Mouse (Mus musculus) midbrain, embryonic 14.5 days (tissue): ENCODE results near the gene Taf3. TPM values are rescaled to one million over a fixed set of nuclear protein-coding genes. Genes with fewer than 3 reads are reported as not detected.

Experiments
- ATAC-seq: fragments of 200-750 bp; cut with Nextera tagmentation; 2 replicates; pipeline ENCODE4 v1.8.0; 2017; ENCODE audit warnings: moderate number of reproducible peaks, moderate library complexity; ENCODE audit not compliant: low FRiP score, low TSS enrichment
- DNase-seq: peaks from one replicate; pipeline ENCODE4 v3.0.0-alpha.2; 2015
- H3K27ac ChIP-seq: fragments of 300-500 bp; sonication (generic); replicated peaks from 2 replicates; pipeline ENCODE4 v1.5.1; 2014; ENCODE audit warnings: mild to moderate bottlenecking, low read depth, low read length, moderate library complexity
- H3K27me3 ChIP-seq: fragments of 300-500 bp; sonication (generic); 2 replicates; pipeline ENCODE4 v1.6.1; 2014; ENCODE audit warnings: low read length, control low read depth, mixed read lengths; ENCODE audit not compliant: control insufficient read depth, insufficient read depth
- H3K36me3 ChIP-seq: fragments of 300-500 bp; sonication (generic); 2 replicates; pipeline ENCODE4 v1.6.1; 2014; ENCODE audit warnings: low read length, control low read depth; ENCODE audit not compliant: control insufficient read depth, insufficient read depth
- H3K4me1 ChIP-seq: fragments of 300-500 bp; sonication (generic); 2 replicates; pipeline ENCODE4 v1.6.1; 2014; ENCODE audit warnings: mild to moderate bottlenecking, antibody characterized with exemption, low read length, control low read depth; ENCODE audit not compliant: control insufficient read depth, insufficient read depth
- H3K4me2 ChIP-seq: fragments of 300-500 bp; sonication (generic); 2 replicates; pipeline ENCODE4 v1.6.1; 2014; ENCODE audit warnings: mild to moderate bottlenecking, low read length, moderate library complexity
- H3K4me3 ChIP-seq: fragments of 300-500 bp; sonication (generic); replicated peaks from 2 replicates; pipeline ENCODE4 v1.5.1; 2014; ENCODE audit warnings: low read depth, low read length
- H3K9ac ChIP-seq: fragments of 300-500 bp; sonication (generic); replicated peaks from 2 replicates; pipeline ENCODE4 v1.6.1; 2014; ENCODE audit warnings: mild to moderate bottlenecking, low read length, moderate library complexity
- H3K9me3 ChIP-seq: fragments of 300-500 bp; sonication (generic); 2 replicates; pipeline ENCODE4 v1.6.1; 2016; ENCODE audit warnings: low read length, control low read depth, mixed read lengths; ENCODE audit not compliant: control insufficient read depth
- WGBS: fragments of 180-500 bp; shearing (Covaris S2); extraction: QIAGEN DNeasy Blood & Tissue Kit; methylation state at CpG from one replicate; pipeline ENCODE4 v1.1.7; 2014; 5-methylcytosine and 5-hydroxymethylcytosine counted together
- polyA plus RNA-seq: library from polyadenylated mRNA; unstranded; fragments of >200 nt; fragmentation: Nextera tagmentation; extraction: Ambion mirVana; gene quantifications from 2 replicates; pipeline ENCODE4 v1.2.1, GENCODE M21; 2014

Taf3 gene
- polyA plus RNA-seq, 1 experiment from 2014 or later: 16.4 TPM

DNA sequence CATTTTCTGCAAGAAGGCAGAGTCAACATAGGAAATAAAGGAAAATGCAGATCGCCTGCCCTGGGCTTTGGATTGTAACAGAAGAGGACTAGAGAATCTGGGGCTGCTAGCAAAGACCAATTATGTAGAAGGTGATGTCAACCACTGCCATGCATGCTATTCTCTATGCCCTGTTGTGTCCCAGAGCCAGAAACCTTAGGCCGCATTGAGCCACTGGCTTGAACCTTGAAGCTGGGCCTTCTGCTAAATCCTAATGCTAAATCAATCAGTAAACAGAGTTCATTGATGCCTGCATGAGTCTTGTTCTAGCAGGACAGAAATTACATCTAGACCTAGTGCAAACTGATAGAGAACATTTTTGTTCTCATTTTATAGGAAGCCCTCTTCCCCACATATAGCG, 162.4 kb downstream of the Taf3 start:
- peaks cover 4% of the 10 kb centered on the region; the same call in 1 of the 2 replicates for H3K4me1 ChIP-seq
- no peak for ATAC-seq
- H3K4me2 ChIP-seq: peak overlapping the region; percentile 65
- H3K4me3 ChIP-seq: peak overlapping the region; percentile 45
- 4% methylated on average over 3 of the region's 3 CpGs for WGBS
- peaks cover 77% of the 10 kb centered on the region for H3K27me3 ChIP-seq
- DNase-seq: peak; percentile 24
- H3K9ac ChIP-seq: peak overlapping the region; percentile 69
- H3K27ac ChIP-seq: peak overlapping the region; percentile 89
- H3K9me3 ChIP-seq: no peaks in the 10 kb centered on the region
- no peaks in the 10 kb centered on the region for H3K36me3 ChIP-seq

DNA sequence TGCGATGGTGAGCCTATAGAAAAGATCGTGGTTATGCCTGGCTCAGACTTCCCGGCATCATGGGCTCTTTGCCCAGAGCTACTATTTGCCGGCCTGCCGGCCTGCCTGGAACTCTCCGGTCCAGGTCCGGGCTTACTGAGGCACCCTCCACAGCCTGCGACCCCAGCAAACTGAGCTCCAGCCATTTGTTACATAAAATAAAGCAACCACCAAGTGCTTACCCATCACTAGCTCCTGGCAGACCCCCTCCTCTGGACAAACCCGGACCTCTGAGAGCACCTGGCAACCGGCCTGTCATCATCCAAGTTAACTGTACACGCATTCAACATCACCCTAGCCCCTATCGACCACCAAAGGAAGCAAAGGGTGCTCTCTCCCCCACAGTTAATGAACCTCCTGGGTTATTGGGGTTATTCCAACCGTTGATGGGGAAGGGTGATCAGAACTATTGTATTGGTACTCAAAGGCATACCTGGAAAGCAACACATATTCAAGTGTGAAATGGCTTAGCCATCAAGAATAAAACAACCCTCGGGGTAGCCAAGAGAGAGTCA, 163.1 kb downstream of the Taf3 start:
- Histone ChIP-seq H3K9ac (peak overlapping the region; percentile 69), H3K27me3 (peaks cover 77% of the 10 kb centered on the region), H3K9me3 (no peaks in the 10 kb centered on the region), H3K4me2 (peak overlapping the region; percentile 65), H3K4me3 (peak overlapping the region; percentile 45), H3K27ac (peak overlapping the region; percentile 89), H3K36me3 (no peaks in the 10 kb centered on the region), H3K4me1 (peaks cover 8% of the 10 kb centered on the region; the same call in 1 of the 2 replicates)
- WGBS: 3% methylated on average over 14 of the region's 14 CpGs
- DNase-seq (peak; percentile 50), ATAC-seq (no peak)

DNA sequence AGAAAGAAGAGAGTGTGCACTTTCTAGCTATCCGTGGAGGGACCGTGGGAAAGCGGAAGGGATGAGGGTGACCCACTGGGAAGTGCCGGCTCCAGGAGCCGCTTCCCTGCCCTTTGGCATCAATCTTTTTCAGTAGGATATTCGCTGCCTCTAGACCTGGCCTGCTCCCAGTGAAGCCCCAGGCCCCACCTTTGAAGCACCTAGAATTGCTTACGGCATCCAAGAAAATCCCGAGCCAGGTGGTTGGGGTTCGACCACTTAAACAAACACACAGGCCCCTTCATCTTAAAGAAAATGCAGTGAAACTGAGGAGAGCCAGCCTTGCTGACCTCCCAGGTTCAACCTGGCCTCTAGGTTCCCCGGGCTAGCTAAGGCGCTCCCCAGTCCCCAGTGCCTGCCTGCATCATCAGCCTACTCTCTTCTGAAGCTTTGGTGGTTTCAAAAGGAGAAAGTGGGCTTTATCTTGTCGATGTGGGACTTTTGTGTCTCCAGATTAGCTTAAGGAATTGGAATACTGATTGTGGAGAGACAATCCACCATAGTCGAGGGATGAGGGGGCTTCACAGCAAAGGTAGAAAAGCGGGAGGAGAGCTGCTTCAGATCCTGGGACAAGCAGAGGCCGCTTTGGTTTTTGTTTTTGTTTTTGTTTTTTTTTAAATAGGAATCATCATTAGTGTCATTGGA, 163.7 kb downstream of the Taf3 start:
- H3K9ac ChIP-seq: peak overlapping the region; percentile 69
- peaks cover 77% of the 10 kb centered on the region for H3K27me3 ChIP-seq
- WGBS: under 1% methylated on average over 15 of the region's 15 CpGs
- ATAC-seq (no peak), DNase-seq (peak; percentile 51)
- H3K36me3 ChIP-seq: no peaks in the 10 kb centered on the region
- H3K27ac ChIP-seq: peak overlapping the region; percentile 89
- peak overlapping the region; percentile 45 for H3K4me3 ChIP-seq
- H3K9me3 ChIP-seq: no peaks in the 10 kb centered on the region
- peak overlapping the region; percentile 65 for H3K4me2 ChIP-seq
- H3K4me1 ChIP-seq: peaks cover 8% of the 10 kb centered on the region; the same call in 1 of the 2 replicates

DNA sequence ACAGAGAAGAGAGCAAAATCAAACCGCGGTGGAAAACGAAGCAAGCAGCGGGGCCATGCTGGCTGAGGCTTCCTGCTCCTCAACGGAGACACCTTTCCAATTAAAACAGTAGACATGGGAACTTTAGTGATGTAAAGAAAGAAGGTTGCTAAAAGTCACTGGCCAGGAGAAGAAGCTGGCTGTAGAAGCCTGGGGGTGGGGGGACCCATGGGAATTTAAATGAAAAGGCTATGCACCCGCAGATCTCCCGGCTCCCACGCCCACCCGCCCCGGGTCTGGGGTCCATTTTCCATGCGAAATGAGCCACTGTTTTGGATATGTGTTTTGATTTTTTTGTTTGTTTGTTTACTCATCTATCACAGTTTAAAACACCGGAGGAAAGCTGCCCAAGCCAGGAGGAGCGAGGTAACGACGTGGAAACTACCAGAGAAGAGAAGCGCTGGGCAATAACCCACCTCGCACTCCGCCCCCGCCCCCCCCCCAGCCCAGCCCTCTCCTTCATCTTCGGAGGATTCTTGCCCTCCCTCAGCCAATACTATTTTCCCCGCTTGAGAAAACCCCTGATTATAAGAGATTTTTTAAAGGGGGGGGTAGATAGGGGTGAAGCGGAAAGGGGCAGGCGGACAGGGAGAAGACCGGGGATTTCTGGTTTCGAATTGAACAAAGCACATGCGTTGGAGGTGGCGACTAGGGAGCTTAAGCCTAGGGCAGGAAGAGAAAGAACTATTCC, 164.4 kb downstream of the Taf3 start:
- Histone ChIP-seq H3K36me3 (no peaks in the 10 kb centered on the region), H3K27ac (peak overlapping the region; percentile 89), H3K9me3 (no peaks in the 10 kb centered on the region), H3K9ac (peak overlapping the region; percentile 69), H3K27me3 (peaks cover 77% of the 10 kb centered on the region), H3K4me3 (peak overlapping the region; percentile 45), H3K4me2 (peak overlapping the region; percentile 65), H3K4me1 (peaks cover 8% of the 10 kb centered on the region; the same call in 1 of the 2 replicates)
- WGBS: 0% methylated on average over 27 of the region's 27 CpGs
- DNase-seq: no peak
- ATAC-seq: no peak

DNA sequence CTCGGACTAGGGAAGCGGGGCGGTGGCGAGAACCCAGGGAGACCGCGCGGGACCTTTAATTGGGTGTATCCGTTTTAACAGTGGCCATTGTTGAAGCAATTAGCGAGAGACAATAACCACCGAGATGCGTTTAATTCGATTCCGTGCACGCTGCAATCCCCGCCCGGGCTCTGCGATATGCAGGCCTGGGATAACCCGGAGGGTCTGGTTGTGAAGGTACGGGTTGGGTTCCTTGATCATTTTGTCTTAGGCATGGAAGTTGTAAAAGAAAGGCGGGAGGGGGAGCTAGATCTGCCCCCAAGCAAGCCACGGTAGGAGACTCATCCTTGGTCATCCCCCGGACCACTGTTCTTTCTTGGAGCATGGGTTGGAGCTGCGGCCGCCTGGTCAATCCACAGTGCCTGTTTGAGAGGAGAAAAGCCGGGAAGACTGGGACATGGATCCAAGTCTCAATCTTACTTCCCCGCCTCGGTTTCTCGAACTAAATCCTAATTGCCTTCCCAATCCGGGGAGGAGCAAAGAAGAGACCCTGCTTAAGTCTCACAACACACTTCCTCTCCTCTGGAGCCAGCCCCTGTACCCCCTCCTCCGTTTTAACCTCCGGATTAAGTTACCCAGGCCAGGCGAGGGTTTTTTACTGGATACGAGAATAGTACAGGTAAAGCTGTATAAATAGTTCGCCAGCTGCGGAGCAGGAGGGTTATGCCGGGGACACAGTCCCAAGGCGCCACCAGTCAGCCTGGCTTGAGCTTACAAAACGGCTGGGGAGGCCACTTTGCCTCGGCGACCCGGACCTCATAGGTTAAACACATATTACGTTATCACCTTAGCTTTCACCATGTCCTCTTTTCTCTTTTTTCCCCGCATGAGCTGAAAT, 165.2 kb downstream of the Taf3 start:
- no peaks in the 10 kb centered on the region for H3K9me3 ChIP-seq
- H3K9ac ChIP-seq: peak overlapping the region; percentile 69
- WGBS: under 1% methylated on average over 43 of the region's 43 CpGs
- H3K27me3 ChIP-seq: peaks cover 75% of the 10 kb centered on the region
- H3K4me1 ChIP-seq: peaks cover 8% of the 10 kb centered on the region; the same call in 1 of the 2 replicates
- peak overlapping the region; percentile 89 for H3K27ac ChIP-seq
- ATAC-seq (no peak), DNase-seq (peak; percentile 61)
- peak overlapping the region; percentile 65 for H3K4me2 ChIP-seq
- peak overlapping the region; percentile 45 for H3K4me3 ChIP-seq
- H3K36me3 ChIP-seq: no peaks in the 10 kb centered on the region

DNA sequence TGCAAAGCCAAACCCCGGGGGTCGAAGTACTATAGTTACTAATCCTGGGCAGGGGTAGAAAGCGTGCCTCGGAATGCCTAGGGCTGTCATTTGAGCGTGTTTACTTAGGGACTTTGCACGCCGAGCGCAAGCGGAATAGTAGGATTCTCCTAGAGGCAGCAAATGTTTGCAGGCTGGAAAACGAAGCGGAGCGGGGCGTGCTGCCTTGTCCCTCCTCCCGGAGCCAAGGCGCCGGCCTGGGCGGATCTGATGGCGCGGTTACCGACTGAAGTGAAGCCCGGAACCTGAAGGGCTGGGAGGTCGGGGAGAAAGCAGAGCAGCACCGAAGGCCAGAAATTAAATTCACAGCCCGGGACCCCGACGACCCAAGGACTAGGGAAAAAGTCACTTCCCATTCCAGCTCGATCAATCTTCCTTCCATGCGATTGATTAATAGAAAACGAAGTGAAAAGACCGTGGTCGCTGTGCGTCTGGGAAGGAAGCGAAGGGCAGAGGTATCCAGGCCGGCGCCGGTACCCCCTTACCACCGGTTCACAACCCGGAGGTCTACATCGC, 165.9 kb downstream of the Taf3 start:
- DNase-seq (peak; percentile 70), ATAC-seq (no peak)
- Histone ChIP-seq H3K9me3 (no peaks in the 10 kb centered on the region), H3K36me3 (no peaks in the 10 kb centered on the region), H3K4me1 (peaks cover 8% of the 10 kb centered on the region; the same call in 1 of the 2 replicates), H3K27me3 (peaks cover 75% of the 10 kb centered on the region), H3K4me2 (peak overlapping the region; percentile 65), H3K27ac (peak overlapping the region; percentile 89), H3K9ac (peak overlapping the region; percentile 69), H3K4me3 (peak overlapping the region; percentile 45)
- WGBS: under 1% methylated on average over 39 of the region's 39 CpGs

DNA sequence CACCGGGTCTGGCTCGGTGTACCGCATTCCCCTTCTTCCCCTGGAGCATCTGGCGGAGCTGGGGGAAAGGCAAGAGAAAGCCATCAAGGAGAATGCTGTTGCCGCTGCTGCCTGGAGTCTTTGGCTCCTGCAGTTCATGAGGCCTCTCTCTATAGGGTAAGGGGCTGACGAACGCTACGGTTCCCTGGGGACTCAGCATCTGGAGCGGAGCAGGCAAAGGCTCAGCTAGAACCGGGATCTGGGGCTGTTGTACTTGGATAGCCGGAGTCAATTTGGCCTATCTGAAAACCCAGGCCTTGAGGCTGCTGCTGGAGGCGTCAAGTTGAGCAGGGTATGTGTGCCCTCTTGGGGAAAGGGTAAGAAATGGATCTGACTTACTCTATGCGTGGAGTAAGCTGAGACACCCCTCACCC, 166.8 kb downstream of the Taf3 start:
- DNase-seq (peak; percentile 70), ATAC-seq (no peak)
- Histone ChIP-seq H3K9ac (peak overlapping the region; percentile 69), H3K36me3 (no peaks in the 10 kb centered on the region), H3K4me1 (peaks cover 8% of the 10 kb centered on the region; the same call in 1 of the 2 replicates), H3K27ac (peak overlapping the region; percentile 89), H3K4me2 (peak overlapping the region; percentile 65), H3K27me3 (peaks cover 69% of the 10 kb centered on the region), H3K4me3 (peak overlapping the region; percentile 45), H3K9me3 (no peaks in the 10 kb centered on the region)
- whole genome bisulfite sequencing: 2% methylated on average over 13 of the region's 13 CpGs
